Mouse (Mus musculus) T-helper 1 cell (primary cell): ENCODE results near the gene Ffar3.

Experiments used
- in situ Hi-C: fragments of 300-600 bp; cut with MboI, MseI; formaldehyde crosslinking; loops from one replicate; pipeline ENCODE4 v1.15.1; 2025; ENCODE audit warnings: high pct_unique_total_duplicates

Ffar3 gene

GRCm38 (mm10) chr7:30856078-30856477 is at the start of gene Ffar3:
Gene Ffar3, minus strand, starts transcription at chr7:30856178.
- in situ Hi-C loops: no loop called here

- in situ Hi-C loops: no loop called here
Measured at GRCm38 (mm10) chr7:30904042-30904441, 48.1 kb upstream of the Ffar3 start.

- in situ Hi-C loops: no loop called here
Measured at GRCm38 (mm10) chr7:30895217-30895616, 39.2 kb upstream of the Ffar3 start.

DNA sequence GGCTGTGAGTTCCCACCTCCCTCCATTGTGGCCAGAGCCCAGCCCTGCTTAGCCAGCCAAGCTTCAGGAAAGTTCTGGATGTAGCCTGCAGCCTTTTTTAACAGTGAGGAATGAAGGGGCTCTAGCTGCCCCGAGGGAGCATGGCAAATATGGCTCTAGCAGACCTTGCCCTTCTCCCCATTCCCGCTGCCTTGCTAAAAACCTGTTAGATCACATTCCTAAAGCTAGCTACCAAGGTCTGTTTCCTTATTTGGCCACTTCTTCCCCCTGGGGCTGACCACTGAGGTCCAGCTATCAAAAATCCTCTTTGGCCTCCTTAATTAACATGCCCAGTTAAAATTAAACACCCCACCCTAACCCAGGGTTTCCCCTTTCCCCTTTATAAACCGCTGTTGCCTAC is 36.5 kb upstream of the Ffar3 start:
- in situ Hi-C loops: no loop called here

DNA sequence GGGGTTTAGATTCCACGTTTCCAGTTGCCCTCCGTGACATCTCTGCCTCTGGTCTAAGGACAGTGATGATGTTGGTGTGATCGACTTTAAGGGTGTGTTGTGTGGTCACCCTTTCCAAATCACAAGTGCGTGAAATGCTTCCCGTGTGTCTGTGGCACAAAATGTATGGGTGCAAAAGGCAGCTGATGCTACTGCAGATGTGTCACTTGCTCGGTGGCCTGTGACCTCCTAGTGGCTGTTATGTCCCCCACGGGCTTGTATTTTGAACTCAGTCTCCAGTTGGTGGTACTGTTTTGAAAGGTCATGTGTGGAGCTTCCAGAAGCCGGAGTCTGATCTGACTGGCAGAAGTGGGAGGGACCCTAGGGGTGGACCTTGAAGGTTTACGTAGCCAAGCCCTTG is 35.8 kb upstream of the Ffar3 start:
- in situ Hi-C loops: no loop called here

DNA sequence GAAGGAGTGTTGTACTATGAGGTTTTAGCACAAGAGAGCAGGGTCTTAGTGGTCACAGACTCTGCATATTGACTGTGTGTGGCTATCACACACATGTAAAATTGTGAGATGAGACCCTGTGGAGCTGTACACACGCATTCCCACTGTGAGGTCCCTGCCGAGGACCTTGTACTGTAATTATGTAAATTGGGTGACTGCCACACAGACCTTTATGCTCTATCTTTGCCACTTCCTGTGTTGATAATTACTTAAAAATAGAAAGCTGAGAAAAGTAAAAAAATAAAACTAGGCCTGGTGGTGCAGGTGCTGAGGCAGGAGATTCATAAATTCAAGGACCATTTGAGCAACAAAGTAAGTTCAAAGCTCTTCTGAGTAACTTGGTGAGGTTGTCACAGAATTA is 34.7 kb upstream of the Ffar3 start:
- in situ Hi-C loops: no loop called here

- in situ Hi-C loops: no loop called here
Measured at GRCm38 (mm10) chr7:30888786-30889185, 32.8 kb upstream of the Ffar3 start.

GRCm38 (mm10) chr7:30887568-30888188 is 31.7 kb upstream of the Ffar3 start:
- in situ Hi-C loops: no loop called here

GRCm38 (mm10) chr7:30886852-30887251 is 30.9 kb upstream of the Ffar3 start:
- in situ Hi-C loops: no loop called here

- in situ Hi-C loops: no loop called here
Measured at GRCm38 (mm10) chr7:30884047-30884446, 28.1 kb upstream of the Ffar3 start.

GRCm38 (mm10) chr7:30881367-30881766 is 25.4 kb upstream of the Ffar3 start:
- in situ Hi-C loops: no loop called here

- in situ Hi-C loops: no loop called here
Measured at GRCm38 (mm10) chr7:30880176-30880575, 24.2 kb upstream of the Ffar3 start, which contains the start of gene Cd22. Gene Cd22, minus strand, starts transcription at chr7:30880342.

- in situ Hi-C loops: no loop called here
Measured at GRCm38 (mm10) chr7:30878950-30879349, 23.0 kb upstream of the Ffar3 start.

GRCm38 (mm10) chr7:30873083-30873482 is 17.1 kb upstream of the Ffar3 start:
- in situ Hi-C loops: no loop called here

- in situ Hi-C loops: loop anchor here (5.0 kb wide), 1 partner anchor 51 kb away; no protein-coding TSS in a partner anchor
Measured at GRCm38 (mm10) chr7:30863386-30863785, 7.4 kb upstream of the Ffar3 start.

DNA sequence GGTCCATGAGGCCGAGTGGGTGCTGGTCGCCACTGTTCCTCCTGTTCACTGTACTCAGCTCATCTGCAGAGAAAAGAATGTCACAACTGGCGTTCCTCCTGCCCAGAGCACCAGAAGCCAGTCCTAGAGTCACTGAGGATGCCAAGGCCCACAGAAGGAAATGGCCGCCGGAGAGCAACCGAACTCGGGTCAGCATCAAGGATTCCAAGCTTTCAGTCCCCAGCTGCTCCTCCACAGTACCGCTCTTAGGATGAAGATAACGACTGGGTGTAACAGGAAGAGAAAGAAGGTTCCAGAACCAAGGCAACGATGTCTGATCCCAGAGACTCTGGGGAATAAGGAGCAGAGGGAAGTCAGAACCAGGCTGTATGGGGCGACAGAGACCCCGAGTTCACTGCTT is 5.5 kb upstream of the Ffar3 start, which contains the start of gene Ffar1:
Gene Ffar1 (minus strand): TSS at position 101 of the 400 bp plus-strand sequence.
- in situ Hi-C loops: loop anchor here (5.0 kb wide), 1 partner anchor 49 kb away; no protein-coding TSS in a partner anchor

DNA sequence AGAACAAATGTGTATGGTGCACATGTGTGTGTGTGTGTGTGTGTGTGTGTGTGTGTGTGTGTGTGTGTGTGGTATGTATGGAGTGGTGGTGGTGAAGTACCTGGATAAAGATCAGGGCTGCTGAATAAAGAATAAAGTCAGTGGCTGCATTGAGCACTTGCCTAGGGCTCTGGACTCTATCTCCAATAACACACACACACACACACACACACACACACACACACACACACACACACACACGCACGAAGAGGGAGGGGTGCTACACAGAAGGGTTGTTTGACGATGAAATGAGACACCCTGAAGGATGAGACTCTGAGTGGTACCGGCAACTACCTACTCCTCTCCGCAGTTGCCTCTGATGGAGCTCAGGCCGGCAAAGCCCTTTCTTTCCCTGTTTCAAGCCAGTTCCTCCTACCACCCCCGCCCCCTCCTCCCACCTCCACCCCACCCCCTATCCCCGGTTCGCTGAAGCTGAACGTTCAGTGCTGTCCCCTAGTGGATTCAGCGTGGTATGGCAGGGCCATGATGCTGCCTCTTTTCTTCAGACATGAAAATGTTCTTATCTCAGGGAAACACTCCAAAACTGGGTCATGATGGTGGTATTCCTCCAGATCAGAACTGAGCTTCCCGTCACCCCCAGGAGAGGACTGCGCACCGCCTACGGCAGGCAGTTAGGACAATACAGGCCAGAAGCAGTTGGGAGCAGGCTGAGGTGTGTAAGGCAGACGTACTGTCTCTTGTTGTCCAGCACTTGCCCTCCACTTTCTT is 3.8 kb upstream of the Ffar3 start:
- in situ Hi-C loops: loop anchor here (5.0 kb wide), 1 partner anchor 48 kb away; no protein-coding TSS in a partner anchor

- in situ Hi-C loops: no loop called here
Measured at GRCm38 (mm10) chr7:30859290-30859634, 3.3 kb upstream of the Ffar3 start.

- in situ Hi-C loops: no loop called here
Measured at GRCm38 (mm10) chr7:30857746-30858145, 1.8 kb upstream of the Ffar3 start.

- in situ Hi-C loops: no loop called here
Measured at GRCm38 (mm10) chr7:30851421-30851820, 4.6 kb downstream of the Ffar3 start.

GRCm38 (mm10) chr7:30847934-30848333 is 8.0 kb downstream of the Ffar3 start:
- in situ Hi-C loops: no loop called here

GRCm38 (mm10) chr7:30847386-30847785 is 8.6 kb downstream of the Ffar3 start:
- in situ Hi-C loops: no loop called here

GRCm38 (mm10) chr7:30846505-30847053 is 9.4 kb downstream of the Ffar3 start:
- in situ Hi-C loops: no loop called here
